Mouse (Mus musculus): ENCODE data around the gene E2f6. TPM values are rescaled to one million over a fixed set of nuclear protein-coding genes. Genes with fewer than 3 reads are reported as not detected.

E2f6 gene
- total and polyA plus RNA-seq, 3 experiments = 35.4 to 67.0 TPM; not detected in 1

DNA sequence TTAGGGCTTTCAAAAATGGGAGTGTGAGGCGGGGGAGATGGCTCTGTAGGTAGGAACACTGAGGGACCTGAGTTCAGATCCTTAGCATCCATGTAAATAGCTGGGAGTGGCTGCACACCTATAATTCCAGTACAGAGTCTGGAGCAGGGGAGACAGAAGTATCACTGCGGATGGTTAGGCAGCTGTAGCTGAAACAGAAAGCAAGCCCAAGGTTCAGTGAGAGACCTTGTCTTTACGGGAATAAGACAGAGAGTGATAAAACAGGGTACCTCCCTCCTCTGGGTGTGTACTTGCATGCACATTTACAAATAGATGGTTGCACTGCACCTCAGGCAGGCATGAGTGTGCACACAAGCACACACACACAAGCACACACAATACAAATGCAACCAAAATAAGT is 71.7 kb downstream of the E2f6 start:
- Histone ChIP-seq H3K27ac (ENCODE audit: control insufficient read depth, low read depth, low read length) (no peak overlapping the region), H3K27me3 (ENCODE audit: control insufficient read depth in 1 of 2, insufficient read depth in 2 of 2, low read length in 2 of 2) (peaks cover 0 to 1% of the 10 kb centered on the region in 2 experiments; a peak in 2 of 4 replicates)

DNA sequence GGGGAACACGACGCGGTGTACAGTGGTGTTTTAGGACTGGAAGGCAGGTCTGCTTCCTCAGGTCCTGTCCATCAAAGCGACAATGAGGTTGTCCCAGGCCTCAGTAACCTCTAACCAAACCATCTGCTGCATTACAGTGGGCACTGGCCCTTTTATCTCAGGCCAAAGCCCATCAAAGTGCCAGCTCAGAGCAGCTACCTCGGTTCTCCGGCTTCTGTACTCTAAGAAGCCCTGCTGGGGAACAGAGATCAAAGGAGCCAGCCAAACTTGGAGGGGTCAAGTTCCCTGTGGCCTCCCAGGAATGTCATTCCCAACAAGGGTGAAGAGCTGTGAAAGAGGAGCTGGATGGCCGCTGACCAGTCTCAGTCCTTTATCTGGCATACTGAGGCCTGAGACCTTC is 72.3 kb downstream of the E2f6 start:
- Histone ChIP-seq H3K4me3 (ENCODE audit: control insufficient read depth in 1 of 2, insufficient read depth in 1 of 2, low read depth in 2 of 2, low read length in 2 of 2) (no peak overlapping the region), H3K79me2 (ENCODE audit: control insufficient read depth, insufficient read depth, low read length, poor library complexity) (no peaks in the 10 kb centered on the region), H3K27ac (ENCODE audit: control insufficient read depth, low read depth, low read length) (no peak overlapping the region), H3K9ac (ENCODE audit: control insufficient read depth, low read depth, low read length, poor library complexity, severe bottlenecking) (no peak overlapping the region), H3K27me3 (ENCODE audit: control insufficient read depth in 1 of 2, insufficient read depth in 2 of 2, low read length in 2 of 2) (no peaks in the 10 kb centered on the region; a peak in 2 of 4 replicates), H3K9me3 (replicated peaks; ENCODE audit: insufficient read depth, low read length) (no peaks in the 10 kb centered on the region), H3K36me3 (ENCODE audit: control insufficient read depth in 1 of 2, insufficient read depth in 2 of 2, low read length in 2 of 2) (no peaks in the 10 kb centered on the region), H3K4me1 (ENCODE audit: control insufficient read depth in 1 of 2, insufficient read depth in 2 of 2, low read length in 2 of 2) (no peaks in the 10 kb centered on the region)
- no peak for TF ChIP-seq POLR2AphosphoS5 (IDR thresholded peaks at IDR 0.05; ENCODE audit: borderline replicate concordance, low read depth, low read length)
- no peak for TF ChIP-seq MEF2A (IDR thresholded peaks at IDR 0.05; ENCODE audit: extremely low read depth, insufficient replicate concordance, low read depth, low read length, poor library complexity, severe bottlenecking)
- no peak for TF ChIP-seq MAX (IDR thresholded peaks at IDR 0.05; ENCODE audit: low read length)
- TF ChIP-seq JUND (IDR thresholded peaks at IDR 0.05; ENCODE audit: low read depth, low read length) = no peak
- no peak for TF ChIP-seq ZC3H11A (IDR thresholded peaks at IDR 0.05; ENCODE audit: low read depth, low read length)
- TF ChIP-seq EP300 (IDR thresholded peaks at IDR 0.05; ENCODE audit: low read depth in 1 of 2, low read length in 2 of 2) = no peak
- no peak for TF ChIP-seq USF2 (IDR thresholded peaks at IDR 0.05; ENCODE audit: borderline replicate concordance in 1 of 2, insufficient read depth in 1 of 2, low read depth in 1 of 2, low read length in 2 of 2)
- no peak for TF ChIP-seq MYC (IDR thresholded peaks at IDR 0.05; ENCODE audit: low read depth, low read length)
- TF ChIP-seq NRF1 (IDR thresholded peaks at IDR 0.05; ENCODE audit: insufficient read depth, low read depth, low read length, poor library complexity, severe bottlenecking) = no peak
- TF ChIP-seq CHD2 (IDR thresholded peaks at IDR 0.05; ENCODE audit: low read length) = no peak
- TF ChIP-seq CTCF (IDR thresholded peaks at IDR 0.05 in 2 of 3, conservative IDR thresholded peaks at IDR 0.05 in 1 of 3; ENCODE audit: control insufficient read depth in 1 of 3, insufficient read depth in 1 of 3, low read depth in 2 of 3, low read length in 3 of 3, poor library complexity in 1 of 3, severe bottlenecking in 1 of 3) = no peak
- TF ChIP-seq USF1 (IDR thresholded peaks at IDR 0.05; ENCODE audit: low read depth, low read length) = no peak
- TF ChIP-seq ELF1 (IDR thresholded peaks at IDR 0.05; ENCODE audit: low read depth, low read length) = no peak
- TF ChIP-seq NELFE (IDR thresholded peaks at IDR 0.05; ENCODE audit: low read depth, low read length) = no peak
- TF ChIP-seq ETS1 (IDR thresholded peaks at IDR 0.05; ENCODE audit: low read depth, low read length) = no peak
- TF ChIP-seq GABPA (IDR thresholded peaks at IDR 0.05; ENCODE audit: low read depth, low read length) = no peak
- no peak for DNase-seq (ENCODE audit: low read depth, low spot score)

More for the DNA sequence above, 71.7 kb downstream of the E2f6 start:
- no peaks in the 10 kb centered on the region for H3K79me2 ChIP-seq (ENCODE audit: control insufficient read depth, insufficient read depth, low read length, poor library complexity)
- H3K36me3 ChIP-seq (ENCODE audit: control insufficient read depth in 1 of 2, insufficient read depth in 2 of 2, low read length in 2 of 2) = no peaks in the 10 kb centered on the region
- H3K4me3 ChIP-seq (ENCODE audit: control insufficient read depth in 1 of 2, insufficient read depth in 1 of 2, low read depth in 2 of 2, low read length in 2 of 2) = no peak overlapping the region
- TF ChIP-seq UBTF (IDR thresholded peaks at IDR 0.05; ENCODE audit: borderline replicate concordance, insufficient read depth, low read depth, low read length) (no peak), ZNF384 (IDR thresholded peaks at IDR 0.05; ENCODE audit: low read depth, low read length) (no peak), MEF2A (IDR thresholded peaks at IDR 0.05; ENCODE audit: extremely low read depth, insufficient replicate concordance, low read depth, low read length, poor library complexity, severe bottlenecking) (no peak), E2F4 (IDR thresholded peaks at IDR 0.05; ENCODE audit: borderline replicate concordance, low read depth, low read length) (no peak), ZKSCAN1 (IDR thresholded peaks at IDR 0.05; ENCODE audit: low read depth, low read length) (no peak), CHD1 (IDR thresholded peaks at IDR 0.05; ENCODE audit: low read depth, low read length) (no peak), HCFC1 (IDR thresholded peaks at IDR 0.05; ENCODE audit: low read depth, low read length) (no peak), KAT2A (conservative IDR thresholded peaks at IDR 0.05; ENCODE audit: low read depth, low read length) (no peak)
- no peaks in the 10 kb centered on the region for H3K4me1 ChIP-seq (ENCODE audit: control insufficient read depth in 1 of 2, insufficient read depth in 2 of 2, low read length in 2 of 2)
- no peaks in the 10 kb centered on the region for H3K9me3 ChIP-seq (replicated peaks; ENCODE audit: insufficient read depth, low read length)
- no peak for DNase-seq (ENCODE audit: low read depth, low spot score)
- H3K9ac ChIP-seq (ENCODE audit: control insufficient read depth, low read depth, low read length, poor library complexity, severe bottlenecking) = no peak overlapping the region
